Mouse (Mus musculus): ENCODE results near the gene Itgb3. TPM values are rescaled to one million over a fixed set of nuclear protein-coding genes. Genes with fewer than 3 reads are reported as not detected.

The Itgb3 gene
- polyA plus RNA-seq, 1 experiment = 2.7 TPM

DNA sequence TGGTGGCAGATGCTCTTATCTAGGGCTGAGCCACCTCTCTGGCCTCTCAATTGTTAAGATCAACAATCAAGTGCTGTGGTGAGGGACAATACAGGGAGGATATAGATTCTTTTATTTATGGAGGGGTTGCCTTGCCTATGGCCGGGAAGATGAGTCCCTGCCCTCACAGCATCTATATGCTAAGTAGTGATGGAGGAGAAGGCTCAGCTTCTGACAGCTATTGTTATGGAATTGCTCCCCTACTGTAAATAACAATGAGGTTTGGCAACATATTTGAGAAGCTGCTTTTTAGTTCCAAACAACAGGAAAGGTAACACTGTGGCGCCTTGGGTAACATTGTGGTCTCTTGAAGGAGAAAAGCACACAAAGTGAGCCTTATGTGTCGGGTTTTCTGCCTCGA lies 7.1 kb upstream of the Itgb3 start:
- H3K4me3 ChIP-seq (ENCODE audit: insufficient read depth, low read length) = no peak overlapping the region
- no peak overlapping the region for H3K27ac ChIP-seq (ENCODE audit: insufficient read depth, low read depth, low read length)
- peaks cover 5% of the 10 kb centered on the region for H3K4me1 ChIP-seq (ENCODE audit: control insufficient read depth, insufficient read depth, low read length)
- no peak for TF ChIP-seq POLR2A (IDR thresholded peaks at IDR 0.05; ENCODE audit: borderline replicate concordance, low read depth, low read length)
- TF ChIP-seq CTCF (IDR thresholded peaks at IDR 0.05; ENCODE audit: low read depth, low read length) = no peak

DNA sequence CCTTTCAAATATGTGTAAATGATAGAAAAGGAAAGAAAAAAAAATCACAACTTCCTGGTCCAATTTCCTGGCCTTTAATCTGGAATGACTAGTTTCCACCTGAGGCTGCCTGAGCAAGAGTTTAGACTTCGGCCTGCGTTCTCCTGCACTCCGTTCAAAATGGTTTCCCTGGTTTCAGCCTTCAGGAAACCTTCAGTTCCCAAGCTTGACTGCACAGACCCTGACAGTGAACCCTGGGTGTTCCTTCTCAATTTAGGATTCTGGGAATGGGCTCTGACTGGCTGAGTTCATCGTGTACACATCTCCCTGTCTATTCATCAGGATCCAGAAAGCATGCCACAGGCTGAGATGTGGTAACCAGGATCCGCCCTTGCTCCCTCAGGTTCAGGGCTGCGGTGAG lies 3.6 kb upstream of the Itgb3 start:
- H3K27ac ChIP-seq (ENCODE audit: insufficient read depth, low read depth, low read length) = no peak overlapping the region
- no peak overlapping the region for H3K4me3 ChIP-seq (ENCODE audit: insufficient read depth, low read length)
- H3K4me1 ChIP-seq (ENCODE audit: control insufficient read depth, insufficient read depth, low read length) = peaks cover 8% of the 10 kb centered on the region
- no peak for TF ChIP-seq POLR2A (IDR thresholded peaks at IDR 0.05; ENCODE audit: borderline replicate concordance, low read depth, low read length)
- no peak for TF ChIP-seq CTCF (IDR thresholded peaks at IDR 0.05; ENCODE audit: low read depth, low read length)

DNA sequence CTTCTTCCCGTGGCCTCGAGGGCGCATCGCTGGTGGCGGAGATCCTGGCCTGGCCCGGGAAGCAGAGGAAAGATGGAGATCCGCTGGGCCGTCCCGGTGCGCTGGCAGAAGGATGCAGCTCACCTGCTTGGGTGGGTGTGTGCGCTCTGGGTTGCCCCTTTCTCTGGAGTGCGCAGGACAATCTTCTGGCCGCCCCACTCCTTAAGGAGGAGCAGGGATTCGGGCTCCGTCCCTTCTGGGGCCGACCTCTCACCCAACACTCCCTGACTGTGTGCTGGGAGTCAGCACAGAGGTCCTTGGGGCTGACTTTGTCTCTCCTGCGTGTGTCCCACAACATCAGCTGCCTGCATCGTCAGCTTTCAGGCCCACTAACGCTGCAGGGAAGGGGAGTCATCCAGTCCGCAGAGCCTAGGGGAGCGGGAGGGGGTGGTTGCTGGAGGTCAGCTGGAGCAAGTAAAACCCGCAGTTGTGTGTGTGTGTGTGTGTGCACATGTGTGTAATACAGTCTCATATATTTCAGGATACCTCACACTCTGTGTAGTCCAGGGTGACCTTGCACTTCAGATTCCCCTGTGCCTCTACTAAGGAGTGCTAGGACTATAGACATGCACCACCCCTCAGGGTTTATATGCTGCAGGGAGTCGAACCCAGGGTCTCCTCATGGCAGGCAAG lies 585 bp downstream of the Itgb3 start:
- TF ChIP-seq CTCF (IDR thresholded peaks at IDR 0.05; ENCODE audit: low read depth, low read length) (no peak), POLR2A (IDR thresholded peaks at IDR 0.05; ENCODE audit: borderline replicate concordance, low read depth, low read length) (no peak)
- peak overlapping the region; percentile 35 for H3K4me3 ChIP-seq (ENCODE audit: insufficient read depth, low read length)
- H3K4me1 ChIP-seq (ENCODE audit: control insufficient read depth, insufficient read depth, low read length) = peaks cover 26% of the 10 kb centered on the region
- H3K27ac ChIP-seq (ENCODE audit: insufficient read depth, low read depth, low read length) = no peak overlapping the region

DNA sequence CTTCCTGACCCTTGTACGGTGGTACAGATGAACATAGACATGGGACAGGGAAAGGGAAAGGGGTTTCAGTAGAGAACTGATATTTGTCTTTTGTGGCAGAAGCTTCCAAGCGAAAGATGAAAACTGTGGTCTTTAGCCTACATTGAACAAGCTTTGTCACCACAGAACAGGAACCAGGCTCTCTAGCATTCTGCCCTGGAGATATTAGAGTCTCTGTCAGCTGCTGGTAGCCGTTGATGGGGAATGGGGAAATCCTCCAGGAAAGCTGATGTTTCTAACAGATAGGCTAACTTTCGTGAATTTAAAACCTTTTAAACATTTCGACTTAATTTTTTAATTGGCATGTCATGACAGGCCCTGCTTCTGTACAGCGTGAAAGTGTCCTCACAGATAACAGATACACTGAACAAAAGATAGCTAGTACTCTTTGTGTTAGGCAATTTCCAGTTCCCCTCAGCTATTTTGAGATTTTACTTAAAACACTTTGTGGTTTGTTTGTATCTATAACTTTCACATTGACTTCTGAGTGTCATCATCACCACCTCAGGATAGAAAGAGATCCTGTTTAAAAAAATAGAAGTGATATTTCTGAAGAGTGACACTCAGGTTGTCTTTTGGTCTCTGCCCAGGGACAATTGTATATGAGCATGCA lies 1.4 kb downstream of the Itgb3 start:
- Histone ChIP-seq H3K27ac (ENCODE audit: insufficient read depth, low read depth, low read length) (no peak overlapping the region), H3K4me1 (ENCODE audit: control insufficient read depth, insufficient read depth, low read length) (peaks cover 33% of the 10 kb centered on the region), H3K4me3 (ENCODE audit: insufficient read depth, low read length) (no peak overlapping the region)
- no peak for TF ChIP-seq POLR2A (IDR thresholded peaks at IDR 0.05; ENCODE audit: borderline replicate concordance, low read depth, low read length)
- TF ChIP-seq CTCF (IDR thresholded peaks at IDR 0.05; ENCODE audit: low read depth, low read length) = no peak

DNA sequence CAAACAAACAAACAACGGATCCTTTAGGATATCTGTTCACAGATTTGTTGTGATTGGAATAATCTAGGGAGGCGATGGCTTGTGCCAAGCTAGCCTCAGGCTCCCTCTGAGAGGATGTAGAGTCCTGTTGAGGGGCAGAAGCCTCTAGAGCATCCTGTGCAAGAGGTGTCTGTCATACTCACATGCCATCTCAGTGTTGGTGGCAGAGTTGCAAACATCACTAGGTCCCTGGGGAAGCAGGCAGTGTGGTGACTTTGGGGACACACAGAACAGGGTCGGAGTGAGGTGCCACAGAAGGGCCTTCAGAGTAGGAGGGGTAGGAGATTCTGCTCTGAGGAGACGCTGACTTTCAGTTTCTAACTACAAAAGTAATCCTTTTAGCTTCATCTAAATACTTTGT lies 1.9 kb downstream of the Itgb3 start:
- Histone ChIP-seq H3K4me1 (ENCODE audit: control insufficient read depth, insufficient read depth, low read length) (peaks cover 38% of the 10 kb centered on the region), H3K4me3 (ENCODE audit: insufficient read depth, low read length) (no peak overlapping the region), H3K27ac (ENCODE audit: insufficient read depth, low read depth, low read length) (no peak overlapping the region)
- TF ChIP-seq POLR2A (IDR thresholded peaks at IDR 0.05; ENCODE audit: borderline replicate concordance, low read depth, low read length) (no peak), CTCF (IDR thresholded peaks at IDR 0.05; ENCODE audit: low read depth, low read length) (no peak)

DNA sequence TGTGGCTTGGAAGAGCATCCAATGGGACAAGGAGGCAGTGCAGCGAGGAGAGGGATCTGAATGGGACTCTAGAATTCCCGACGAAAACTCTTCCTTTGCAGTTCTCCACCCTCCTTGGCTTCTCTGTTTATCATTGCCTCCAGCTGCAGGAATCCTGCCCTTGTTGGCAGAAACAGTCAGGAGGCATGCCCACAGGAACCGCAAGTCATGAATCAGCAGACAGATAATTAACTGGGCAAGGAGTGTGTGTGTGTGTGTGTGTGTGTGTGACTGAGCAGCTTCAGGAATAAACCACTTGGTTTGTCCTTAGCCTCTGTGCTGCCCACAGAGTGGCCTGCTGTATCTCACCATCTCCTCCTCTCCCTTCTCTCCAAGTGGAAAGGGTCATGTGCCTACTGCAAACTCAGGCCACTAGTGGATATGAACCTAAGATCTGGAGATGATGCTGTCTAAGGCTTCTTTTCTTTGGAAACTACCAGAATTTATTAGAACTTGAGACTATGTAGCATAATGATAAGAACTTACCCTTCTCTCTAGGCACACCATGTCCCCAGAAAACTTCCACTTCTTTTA lies 3.9 kb downstream of the Itgb3 start:
- no peak for TF ChIP-seq CTCF (IDR thresholded peaks at IDR 0.05; ENCODE audit: low read depth, low read length)
- no peak for TF ChIP-seq POLR2A (IDR thresholded peaks at IDR 0.05; ENCODE audit: borderline replicate concordance, low read depth, low read length)
- Histone ChIP-seq H3K4me1 (ENCODE audit: control insufficient read depth, insufficient read depth, low read length) (peaks cover 38% of the 10 kb centered on the region), H3K4me3 (ENCODE audit: insufficient read depth, low read length) (no peak overlapping the region), H3K27ac (ENCODE audit: insufficient read depth, low read depth, low read length) (no peak overlapping the region)

- no peak overlapping the region for H3K27ac ChIP-seq (ENCODE audit: insufficient read depth, low read depth, low read length)
- TF ChIP-seq POLR2A (IDR thresholded peaks at IDR 0.05; ENCODE audit: borderline replicate concordance, low read depth, low read length) (no peak), CTCF (IDR thresholded peaks at IDR 0.05; ENCODE audit: low read depth, low read length) (no peak)
- H3K4me1 ChIP-seq (ENCODE audit: control insufficient read depth, insufficient read depth, low read length) = peaks cover 33% of the 10 kb centered on the region
- H3K4me3 ChIP-seq (ENCODE audit: insufficient read depth, low read length) = no peak overlapping the region
Measured at GRCm38 (mm10) chr11:104613551-104613950, 5.8 kb downstream of the Itgb3 start.

GRCm38 (mm10) chr11:104614130-104614529 lies 6.3 kb downstream of the Itgb3 start:
- Histone ChIP-seq H3K4me1 (ENCODE audit: control insufficient read depth, insufficient read depth, low read length) (peaks cover 30% of the 10 kb centered on the region), H3K4me3 (ENCODE audit: insufficient read depth, low read length) (no peak overlapping the region), H3K27ac (ENCODE audit: insufficient read depth, low read depth, low read length) (no peak overlapping the region)
- TF ChIP-seq CTCF (IDR thresholded peaks at IDR 0.05; ENCODE audit: low read depth, low read length) = no peak
- no peak for TF ChIP-seq POLR2A (IDR thresholded peaks at IDR 0.05; ENCODE audit: borderline replicate concordance, low read depth, low read length)

- Histone ChIP-seq H3K4me1 (ENCODE audit: control insufficient read depth, insufficient read depth, low read length) (peaks cover 20% of the 10 kb centered on the region), H3K27ac (ENCODE audit: insufficient read depth, low read depth, low read length) (no peak overlapping the region), H3K4me3 (ENCODE audit: insufficient read depth, low read length) (no peak overlapping the region)
- no peak for TF ChIP-seq CTCF (IDR thresholded peaks at IDR 0.05; ENCODE audit: low read depth, low read length)
- TF ChIP-seq POLR2A (IDR thresholded peaks at IDR 0.05; ENCODE audit: borderline replicate concordance, low read depth, low read length) = no peak
Measured at GRCm38 (mm10) chr11:104616182-104616581, 8.4 kb downstream of the Itgb3 start.

- Histone ChIP-seq H3K4me3 (ENCODE audit: insufficient read depth, low read length) (no peak overlapping the region), H3K4me1 (ENCODE audit: control insufficient read depth, insufficient read depth, low read length) (peaks cover 12% of the 10 kb centered on the region), H3K27ac (ENCODE audit: insufficient read depth, low read depth, low read length) (no peak overlapping the region)
- TF ChIP-seq CTCF (IDR thresholded peaks at IDR 0.05; ENCODE audit: low read depth, low read length) (no peak), POLR2A (IDR thresholded peaks at IDR 0.05; ENCODE audit: borderline replicate concordance, low read depth, low read length) (no peak)
Measured at GRCm38 (mm10) chr11:104618638-104619076, 10.9 kb downstream of the Itgb3 start.

All from bone marrow macrophage, adult 2 months (primary cell).